Mouse (Mus musculus) layer of hippocampus, postnatal 25 days (tissue): ENCODE measurements around the gene Spg7. TPM values are rescaled to one million over a fixed set of nuclear protein-coding genes. Genes with fewer than 3 reads are reported as not detected.

Source experiments
- DNase-seq, 2 experiments: peaks; one replicate each; pipeline ENCODE4 v3.0.0; 2022; ENCODE audit warnings: mixed read lengths in 2 of 2, low spot score in 1 of 2; ENCODE audit errors: extremely low spot score in 1 of 2
- microRNA-seq, 2 experiments: library from miRNA; unstranded; fragments of <30 nt; microRNA quantifications; one replicate each; pipeline ENCODE4 v1.2.0; 2021
- total RNA-seq, 2 experiments: library from RNA; stranded (reverse); gene quantifications; 2 replicates each; pipeline ENCODE4 v1.2.3; 2021

Spg7 gene
- total RNA-seq, 2 experiments from 2014 or later = 54.5 to 72.1 TPM

DNA sequence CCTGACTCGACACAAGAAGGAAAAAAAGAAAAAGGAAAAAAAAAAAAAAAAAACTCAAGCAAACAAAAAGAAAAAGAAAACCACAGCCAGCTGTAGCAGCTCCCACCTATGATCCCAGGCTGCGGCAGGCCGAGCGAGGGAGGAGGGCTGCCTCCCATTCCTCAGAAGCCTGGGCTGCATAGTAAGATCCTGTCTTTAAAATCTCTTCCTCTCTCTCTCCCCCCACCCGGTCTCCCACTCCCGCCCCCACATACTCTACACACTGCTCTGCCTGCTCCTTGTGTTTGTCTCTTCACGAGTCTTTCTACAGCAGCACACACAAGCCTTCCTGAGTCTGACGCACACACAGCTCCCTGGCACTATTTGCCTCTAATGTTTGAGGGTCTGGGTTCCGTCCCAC, 59.3 kb downstream of the Spg7 start:
- DNase-seq = no peak

DNA sequence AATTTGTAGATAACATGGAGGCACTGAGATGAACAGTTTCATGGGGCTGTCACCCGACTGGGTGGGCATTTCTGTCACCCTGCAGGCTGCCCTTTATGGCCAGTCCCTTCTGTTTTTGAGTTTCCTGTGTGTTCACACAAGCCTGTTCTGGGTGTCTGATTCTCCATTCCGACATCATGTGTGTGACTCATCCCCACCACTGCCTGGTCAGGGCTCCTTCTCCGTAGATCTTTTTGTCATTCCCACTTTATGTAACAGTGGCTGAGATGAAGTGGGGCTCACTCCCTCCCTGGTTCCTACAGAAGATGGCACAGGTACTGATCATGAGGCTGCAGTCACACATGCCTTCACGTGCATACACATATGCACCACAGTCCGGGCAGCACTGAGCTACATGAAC, 59.9 kb downstream of the Spg7 start:
- DNase-seq = no peak

DNA sequence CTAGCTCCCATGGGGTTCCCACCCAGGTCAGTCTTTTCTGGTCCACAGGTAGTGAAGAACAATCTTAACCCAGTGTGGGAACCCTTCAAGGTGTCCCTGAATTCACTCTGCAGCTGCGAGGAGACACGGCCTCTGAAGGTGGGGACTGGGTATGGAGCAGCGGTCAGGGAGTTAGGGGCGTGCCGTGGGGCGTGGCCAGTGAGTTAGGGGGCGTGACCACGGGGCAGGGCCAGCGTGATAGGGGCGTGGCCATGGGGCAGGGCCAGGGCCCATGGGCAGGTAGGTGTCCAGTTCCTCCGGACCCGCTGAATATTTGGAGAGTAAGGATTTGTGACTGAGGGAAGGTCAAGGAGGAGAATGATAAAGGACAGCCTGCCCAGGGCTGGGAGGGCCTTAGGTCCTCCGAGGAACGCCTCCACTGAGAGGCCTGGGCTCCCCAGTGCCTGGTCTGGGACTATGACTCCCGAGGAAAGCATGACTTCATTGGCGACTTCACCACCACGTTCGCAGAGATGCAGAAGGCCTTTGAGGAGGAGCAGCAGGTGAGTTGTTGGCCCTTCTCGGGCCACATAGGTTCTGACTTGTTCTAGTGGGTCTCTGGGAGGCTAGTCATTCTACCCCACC, 63.6 kb downstream of the Spg7 start:
- DNase-seq = no peak

DNA sequence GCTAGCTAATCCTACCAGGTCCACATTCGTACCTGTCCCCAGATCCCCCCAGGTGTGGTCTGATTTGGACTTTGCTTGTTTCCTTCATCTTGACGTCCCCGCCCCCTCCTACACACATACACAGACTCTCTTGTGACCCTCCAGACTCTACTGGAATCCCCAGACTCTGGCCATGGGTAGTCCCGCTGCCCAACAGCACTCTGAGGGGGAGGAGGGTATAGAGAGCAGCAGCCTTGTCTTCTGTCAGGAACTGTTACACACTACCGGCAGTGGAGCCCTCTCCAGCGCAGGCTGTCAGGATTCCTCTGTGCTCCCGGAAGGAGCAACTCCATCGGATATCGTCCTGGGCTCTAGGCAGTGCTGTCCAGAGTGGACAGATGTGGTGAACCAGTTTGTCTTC, 68.3 kb downstream of the Spg7 start:
- DNase-seq = no peak

DNA sequence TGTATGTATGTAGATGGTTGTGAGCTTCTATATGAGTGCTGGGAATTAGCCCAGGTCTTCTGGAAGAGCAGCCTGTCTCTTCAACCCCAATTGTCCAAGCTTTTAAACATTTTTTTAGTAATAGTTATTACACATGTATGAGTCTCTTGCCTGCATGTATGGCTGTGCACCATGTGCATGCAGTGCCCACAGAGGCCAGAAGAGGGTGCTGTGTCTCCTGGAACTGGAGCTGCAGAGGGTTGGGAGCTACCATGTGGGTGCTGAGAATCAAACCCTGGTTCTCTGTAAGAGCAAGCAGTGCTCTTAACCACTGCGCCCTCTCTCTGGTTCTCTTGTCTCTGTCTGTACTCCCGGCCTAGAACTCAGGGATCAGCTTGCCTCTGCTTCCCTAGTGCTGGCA, 70.2 kb downstream of the Spg7 start:
- DNase-seq = no peak

DNA sequence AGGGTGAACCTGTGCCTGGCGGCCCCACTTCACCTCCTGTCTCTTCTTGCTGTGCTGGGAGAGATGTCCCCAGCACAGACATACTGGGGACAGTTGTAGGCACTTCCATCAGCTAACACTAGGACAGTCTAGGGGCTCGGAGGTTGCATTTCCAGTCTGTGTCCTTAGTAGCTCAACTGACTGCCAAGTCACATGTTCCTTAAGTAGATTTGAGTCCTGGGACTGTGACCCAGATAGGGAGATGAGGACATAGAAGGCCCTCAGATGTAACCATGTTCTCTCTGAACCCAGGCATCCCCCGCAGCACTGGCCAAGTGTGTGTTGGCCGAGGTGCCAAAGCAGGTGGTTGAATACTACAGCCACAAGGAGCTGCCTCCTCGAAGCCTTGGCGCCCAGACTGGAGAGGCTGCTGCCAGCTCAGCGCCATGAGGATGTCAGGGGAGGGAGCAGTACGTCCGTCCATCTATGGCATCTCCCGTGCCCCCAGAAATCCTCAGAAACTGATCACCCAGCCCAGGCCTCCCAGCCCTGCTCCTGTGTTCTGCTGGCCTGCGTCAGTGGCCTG, 71.5 kb downstream of the Spg7 start:
- DNase-seq = no peak

DNA sequence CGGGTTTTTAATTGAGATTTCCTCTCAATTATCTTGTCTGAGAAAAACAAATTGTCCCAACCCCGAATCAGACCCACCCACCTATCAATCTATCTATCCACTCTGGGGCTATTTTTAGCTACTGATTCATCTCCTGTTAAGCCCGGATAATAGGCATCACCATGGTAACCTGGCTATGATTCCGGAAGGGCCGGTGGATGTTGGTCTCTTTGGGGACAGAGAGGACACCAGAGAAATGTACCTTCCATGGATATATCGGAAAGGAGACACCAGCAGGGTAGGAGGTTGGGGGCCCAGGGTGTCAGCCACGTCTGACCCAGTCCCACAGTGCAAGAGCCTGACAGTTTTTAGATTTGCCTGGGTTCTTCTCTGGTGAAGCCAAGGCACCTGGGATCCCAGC, 72.7 kb downstream of the Spg7 start:
- no peak for DNase-seq

DNA sequence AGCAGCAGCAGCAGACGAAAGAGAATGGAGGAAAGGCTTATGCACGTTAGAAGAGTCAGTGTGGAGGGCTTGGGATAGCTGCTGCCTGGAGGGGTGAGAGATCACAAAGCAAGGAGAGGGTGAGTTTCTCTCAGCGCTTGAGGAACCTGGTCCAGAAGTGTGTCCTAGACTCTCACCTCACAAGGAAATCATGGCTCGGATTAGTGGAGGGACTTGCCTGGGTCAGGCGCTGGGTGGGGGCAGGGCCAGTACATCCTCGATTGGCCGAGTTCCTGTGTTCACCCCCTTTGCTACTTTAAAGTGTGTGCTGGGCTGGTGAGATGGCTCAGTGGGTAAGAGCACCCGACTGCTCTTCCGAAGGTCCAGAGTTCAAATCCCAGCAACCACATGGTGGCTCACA, 73.1 kb downstream of the Spg7 start:
- no peak for DNase-seq

DNA sequence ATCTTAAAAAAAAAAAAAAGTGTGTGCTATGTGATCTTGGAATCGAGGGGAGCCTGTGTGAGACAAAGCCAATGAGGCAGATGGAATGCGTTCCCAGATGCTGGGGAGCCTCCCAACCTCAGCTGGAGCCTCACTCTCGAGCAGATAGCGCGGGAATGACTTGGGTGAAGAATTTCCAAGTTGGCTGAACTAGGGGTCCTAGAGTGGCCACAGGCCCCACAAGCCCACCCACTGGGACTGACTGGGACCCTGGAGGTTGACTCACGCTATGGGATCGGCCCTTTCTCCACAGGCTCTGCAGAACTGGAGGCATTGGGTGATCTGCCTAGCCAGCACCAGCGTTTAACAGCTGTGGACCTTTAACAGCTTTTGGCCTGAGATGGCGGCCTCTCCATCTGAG, 73.5 kb downstream of the Spg7 start:
- DNase-seq = no peak

DNA sequence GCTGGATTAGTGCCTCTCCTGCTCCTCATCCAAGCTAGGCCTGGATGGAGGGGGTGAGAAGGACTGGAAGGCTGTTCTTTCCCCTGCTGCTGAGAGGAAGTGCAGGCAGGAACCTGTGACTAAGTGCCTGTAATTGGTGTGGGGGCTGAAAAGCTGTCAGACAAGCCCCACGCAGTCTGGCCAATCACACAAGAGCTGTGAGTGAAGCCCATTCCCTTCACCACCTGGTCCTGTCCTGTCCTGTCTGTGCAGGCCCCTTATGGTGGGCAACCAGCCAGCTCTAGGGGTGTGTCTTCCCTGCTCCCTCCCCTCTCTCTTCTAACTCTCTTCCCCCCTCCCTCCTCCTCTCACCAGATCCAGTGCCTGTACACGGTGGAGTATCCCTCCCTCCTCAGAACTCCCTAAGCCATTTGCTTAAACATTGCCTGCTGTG, 74.9 kb downstream of the Spg7 start:
- DNase-seq = peak in 1 of 2 experiments; percentile 50

DNA sequence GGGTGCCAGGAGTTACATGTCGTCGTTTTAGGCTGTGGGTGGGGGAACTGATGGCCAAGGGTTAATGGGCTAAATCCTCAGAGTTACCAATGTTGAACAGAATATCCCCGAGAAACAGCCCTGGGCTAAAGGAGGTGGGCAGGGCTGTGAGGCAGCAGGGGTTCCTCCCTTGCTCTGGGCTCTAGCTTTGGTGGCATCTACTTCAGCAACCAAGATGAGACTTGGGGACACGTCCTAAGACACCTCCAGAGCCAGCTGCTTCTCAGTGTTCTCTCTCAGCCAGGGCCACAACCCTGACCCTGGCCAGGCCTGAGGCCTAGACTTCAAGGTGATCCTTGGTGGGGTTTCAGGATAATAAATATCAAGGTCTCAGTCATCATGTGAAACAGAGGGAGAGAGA, 76.0 kb downstream of the Spg7 start:
- DNase-seq = no peak

DNA sequence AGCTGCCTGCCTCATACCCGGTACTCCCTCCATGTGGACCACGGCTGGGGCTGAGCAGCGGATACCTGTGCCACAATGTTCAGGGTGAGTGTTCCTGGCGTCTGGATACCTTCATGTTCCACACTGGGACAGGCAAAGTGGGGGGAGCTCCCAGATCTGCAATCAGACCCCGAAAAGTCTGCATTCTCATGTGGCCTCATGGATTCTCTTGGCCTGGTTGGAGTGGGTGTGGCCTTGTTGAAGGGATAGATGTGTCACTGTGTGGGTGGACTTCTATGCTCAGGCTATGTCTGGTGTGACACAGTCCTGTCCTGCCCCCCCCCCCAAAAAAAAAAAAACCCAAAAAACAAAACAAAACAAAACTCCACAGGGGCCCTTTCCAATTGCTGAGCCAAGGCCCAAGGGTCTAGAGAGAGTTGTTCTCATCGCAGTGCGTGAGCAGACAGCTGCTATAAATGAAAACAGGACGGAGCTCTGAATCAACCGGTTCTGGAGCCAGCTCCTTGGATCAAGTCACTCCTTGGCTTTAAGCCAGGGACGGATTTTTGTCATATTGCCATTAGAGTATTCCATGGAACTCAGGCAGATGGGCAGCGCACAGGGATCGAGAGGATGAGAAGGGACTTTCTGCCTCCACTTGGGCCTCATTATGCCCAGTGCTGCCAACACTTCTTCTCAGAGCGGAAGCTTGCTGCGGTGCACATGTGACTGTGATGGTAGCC, 79.2 kb downstream of the Spg7 start:
- peak in 1 of 2 experiments; percentile 53 for DNase-seq

DNA sequence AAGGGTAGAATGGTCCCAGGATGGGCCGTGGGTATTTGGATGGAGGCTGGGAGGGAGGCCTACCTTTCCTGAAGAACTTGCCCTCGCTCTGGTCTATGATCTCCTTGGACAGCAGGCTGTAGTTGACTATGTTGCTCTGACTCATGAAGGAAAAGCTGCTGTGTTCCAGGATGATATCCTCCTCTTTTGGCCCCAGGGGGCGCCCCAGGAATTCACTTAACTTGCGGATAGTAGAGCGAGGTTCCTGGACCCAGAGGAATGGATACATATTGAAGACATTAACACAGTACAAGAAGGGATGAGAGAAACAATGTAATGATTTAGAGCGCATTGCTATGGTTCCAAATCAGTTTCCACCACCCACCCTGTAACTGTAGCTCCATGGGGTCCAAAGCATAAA, 82.5 kb downstream of the Spg7 start:
- no peak for DNase-seq

DNA sequence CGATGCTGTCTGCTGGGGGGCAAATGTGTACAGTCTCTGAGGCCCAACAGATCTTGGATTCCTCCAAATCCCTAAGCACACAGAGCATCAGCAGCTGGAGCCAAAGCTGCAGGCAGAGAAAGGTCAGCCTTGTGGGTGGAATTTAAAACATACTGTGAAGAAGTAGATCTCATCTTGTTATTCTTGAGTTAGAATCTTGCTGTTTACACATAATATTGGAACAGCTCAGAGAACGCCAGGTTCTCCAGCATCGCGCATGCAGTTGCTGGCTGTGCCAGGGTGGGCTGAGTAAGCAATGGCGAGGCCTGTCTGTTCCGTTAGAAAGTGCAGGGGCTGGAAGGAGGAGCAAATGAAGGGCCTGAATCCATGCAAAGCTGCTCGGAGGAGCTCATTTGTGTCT, 83.6 kb downstream of the Spg7 start:
- DNase-seq = no peak

Small RNAs within 50 kb of the gene (microRNA-seq; reads per million reads assigned to microRNA genes)
- gene Mir7079 (1.8 to 2.0 reads per million in 2 experiments), gene Mir7080 (475 to 588 reads per million in 2 experiments)

Other genes with a start within 250 kb of the Spg7 start
- 1 to 10 TPM in 1 of 2 experiments, under 1 TPM in 1; 0.70 to 1.2 TPM for gene Cdh15, start 215.0 kb upstream of the Spg7 start, total RNA-seq
- gene Ankrd11, start 20.7 kb upstream of the Spg7 start, total RNA-seq = 100 to 1,000 TPM; 147 to 171 TPM
- 100 to 1,000 TPM; 378 to 449 TPM for gene Rpl13, start 39.4 kb downstream of the Spg7 start, total RNA-seq
- 100 to 1,000 TPM; 273 to 300 TPM for gene Cpne7, start 54.4 kb downstream of the Spg7 start, total RNA-seq
- 1 to 10 TPM; 2.0 to 2.5 TPM for gene Sult5a1, start 95.4 kb downstream of the Spg7 start, total RNA-seq
- gene Dpep1, start 123.3 kb downstream of the Spg7 start, total RNA-seq = under 1 TPM; 0.17 to 0.23 TPM
- 100 to 1,000 TPM; 112 to 116 TPM for gene Chmp1a, start 149.8 kb downstream of the Spg7 start, total RNA-seq
- gene Spata33, start 149.9 kb downstream of the Spg7 start, total RNA-seq = 1 to 10 TPM; 6.5 to 7.3 TPM
- gene Cdk10, start 161.9 kb downstream of the Spg7 start, total RNA-seq = 10 to 100 TPM; 77.3 to 94.0 TPM
- 10 to 100 TPM; 85.7 to 94.3 TPM for gene Spata2l, start 173.3 kb downstream of the Spg7 start, total RNA-seq
- gene Zfp276, start 191.3 kb downstream of the Spg7 start, total RNA-seq = 10 to 100 TPM; 19.1 to 23.7 TPM
- 10 to 100 TPM; 57.4 to 65.0 TPM for gene Vps9d1, start 191.4 kb downstream of the Spg7 start, total RNA-seq